Mouse (Mus musculus) forebrain, embryonic 11.5 days (tissue): Measurements from ENCODE around the gene Mogs. TPM values are rescaled to one million over a fixed set of nuclear protein-coding genes. Genes with fewer than 3 reads are reported as not detected.

Experiments
- ATAC-seq: fragments of 200-750 bp; cut with Nextera tagmentation; replicated peaks from 2 replicates; pipeline ENCODE4 v1.8.0; 2017; ENCODE audit warnings: moderate TSS enrichment; ENCODE audit not compliant: low FRiP score
- DNase-seq: peaks from one replicate; pipeline ENCODE4 v3.0.0-alpha.2; 2017; ENCODE audit warnings: low spot score
- H3K27ac ChIP-seq: fragments of 300-500 bp; sonication (generic); 2 replicates; pipeline ENCODE4 v1.5.1; 2014; ENCODE audit warnings: low read depth, low read length
- H3K27me3 ChIP-seq: fragments of 300-500 bp; sonication (generic); 2 replicates; pipeline ENCODE4 v1.6.1; 2014; ENCODE audit warnings: mild to moderate bottlenecking, low read length, mixed read lengths; ENCODE audit not compliant: control insufficient read depth, insufficient read depth
- H3K36me3 ChIP-seq: fragments of 300-500 bp; sonication (generic); 2 replicates; pipeline ENCODE4 v1.6.1; 2014; ENCODE audit warnings: mild to moderate bottlenecking, low read length, moderate library complexity, mixed read lengths; ENCODE audit not compliant: control insufficient read depth, insufficient read depth
- H3K4me1 ChIP-seq: fragments of 300-500 bp; sonication (generic); replicated peaks from 2 replicates; pipeline ENCODE4 v1.6.1; 2014; ENCODE audit warnings: low read length, mixed read lengths; ENCODE audit not compliant: control insufficient read depth, insufficient read depth
- H3K4me2 ChIP-seq: fragments of 300-500 bp; sonication (generic); 2 replicates; pipeline ENCODE4 v1.6.1; 2014; ENCODE audit warnings: low read depth, mild to moderate bottlenecking, low read length, moderate library complexity, mixed read lengths; ENCODE audit not compliant: severe bottlenecking
- H3K4me3 ChIP-seq: fragments of 300-500 bp; sonication (generic); 2 replicates; pipeline ENCODE4 v1.5.1; 2014; ENCODE audit warnings: low read depth, low read length
- H3K9ac ChIP-seq: fragments of 300-500 bp; sonication (generic); 2 replicates; pipeline ENCODE4 v1.6.1; 2014; ENCODE audit warnings: low read length
- H3K9me3 ChIP-seq: fragments of 300-500 bp; sonication (generic); 2 replicates; pipeline ENCODE4 v1.6.1; 2016; ENCODE audit warnings: low read length, mixed read lengths; ENCODE audit not compliant: control insufficient read depth
- WGBS: fragments of 180-500 bp; shearing (Covaris S2); extraction: QIAGEN DNeasy Blood & Tissue Kit; methylation state at CpG from one replicate; pipeline ENCODE4 v1.1.7; 2014; 5-methylcytosine and 5-hydroxymethylcytosine counted together
- polyA plus RNA-seq: library from polyadenylated mRNA; unstranded; fragments of >200 nt; fragmentation: Nextera tagmentation; extraction: Ambion mirVana; gene quantifications from 2 replicates; pipeline ENCODE4 v1.2.1, GENCODE M21; 2014

Gene Mogs
- polyA plus RNA-seq, 1 experiment from 2014 or later, result 37.1 TPM

DNA sequence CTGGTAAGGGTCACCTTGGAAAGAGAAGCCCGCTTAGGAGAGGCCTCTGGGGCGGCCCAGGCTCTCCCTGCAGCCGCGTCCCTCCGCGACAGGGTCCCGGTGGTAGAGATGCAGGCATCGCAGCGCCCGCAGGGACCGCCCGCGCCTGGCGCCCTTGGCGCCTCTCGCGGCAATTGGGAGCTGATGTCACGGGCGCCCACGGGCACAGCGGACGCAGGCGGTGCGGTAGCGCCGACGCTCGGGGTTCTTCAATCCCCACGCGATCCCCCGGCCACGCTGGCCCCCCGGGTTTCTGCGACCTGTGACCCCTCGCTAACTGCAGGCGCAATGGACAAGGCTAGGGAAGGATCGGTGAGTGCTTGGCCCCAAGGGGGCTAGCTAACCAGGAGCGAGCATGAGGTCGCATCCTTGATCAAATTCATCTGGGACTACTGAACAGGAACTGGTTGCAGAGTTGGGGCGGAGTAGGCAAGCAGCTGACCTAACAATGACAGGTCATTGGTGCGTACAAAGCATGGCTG is 27.0 kb downstream of the Mogs start:
- Histone ChIP-seq H3K36me3 (no peaks in the 10 kb centered on the region), H3K27me3 (no peaks in the 10 kb centered on the region), H3K4me2 (peak overlapping the region; percentile 61), H3K9ac (peak overlapping the region; percentile 54), H3K27ac (no peak overlapping the region), H3K9me3 (no peaks in the 10 kb centered on the region), H3K4me3 (peak overlapping the region; percentile 20), H3K4me1 (peaks cover 24% of the 10 kb centered on the region)
- peak; percentile 58 for DNase-seq
- ATAC-seq, result no peak
- WGBS, result 2% methylated on average over 41 of the region's 41 CpGs

DNA sequence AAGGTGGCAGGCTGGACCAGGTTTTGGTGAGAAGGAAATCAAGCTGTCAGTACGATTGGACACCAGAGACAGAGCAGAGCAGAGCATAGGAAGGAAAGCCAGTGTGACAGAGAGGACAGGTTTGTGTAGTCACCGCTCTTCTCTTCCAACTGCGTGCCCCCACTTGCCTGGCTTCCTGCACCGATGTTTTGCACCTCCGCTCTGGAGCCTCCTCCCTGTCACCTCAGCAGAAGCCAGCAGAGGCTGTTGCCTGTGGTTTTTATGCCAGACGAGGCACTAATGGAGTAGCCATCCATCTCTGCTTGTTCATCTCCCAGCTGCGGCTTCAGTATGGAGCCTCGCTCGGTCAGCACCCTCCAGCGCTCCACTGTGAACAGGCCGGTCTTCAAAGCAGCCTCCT is 27.6 kb downstream of the Mogs start:
- DNase-seq (no peak), ATAC-seq (no peak)
- H3K9ac ChIP-seq, result no peak overlapping the region
- H3K27ac ChIP-seq, result no peak overlapping the region
- no peaks in the 10 kb centered on the region for H3K36me3 ChIP-seq
- no peaks in the 10 kb centered on the region for H3K27me3 ChIP-seq
- H3K4me3 ChIP-seq, result no peak overlapping the region
- H3K4me2 ChIP-seq, result no peak overlapping the region
- WGBS, result 54% methylated on average over 11 of the region's 11 CpGs
- peaks cover 19% of the 10 kb centered on the region for H3K4me1 ChIP-seq
- H3K9me3 ChIP-seq, result no peaks in the 10 kb centered on the region

DNA sequence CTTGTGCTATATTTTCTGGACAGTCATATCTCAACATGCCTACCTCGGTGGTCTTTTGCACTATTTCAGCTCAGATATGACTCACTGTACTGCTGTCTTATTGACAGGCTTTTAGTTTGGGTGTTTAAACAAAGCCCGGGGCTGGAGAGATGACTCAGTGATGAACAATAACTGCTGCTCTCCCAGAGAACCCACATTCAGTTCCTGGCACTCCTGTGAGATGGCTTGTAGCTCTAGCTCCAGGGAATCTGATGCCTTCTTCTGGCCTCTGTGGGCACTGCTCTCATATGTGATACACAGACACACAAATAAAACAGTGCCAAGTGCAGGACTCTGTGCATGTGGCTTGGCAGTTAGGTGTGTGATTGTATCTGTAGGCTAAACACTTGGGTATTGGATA is 29.9 kb downstream of the Mogs start:
- Histone ChIP-seq H3K27me3 (no peaks in the 10 kb centered on the region), H3K4me2 (no peak overlapping the region), H3K4me1 (peaks cover 8% of the 10 kb centered on the region), H3K36me3 (no peaks in the 10 kb centered on the region), H3K27ac (no peak overlapping the region), H3K9ac (no peak overlapping the region), H3K9me3 (no peaks in the 10 kb centered on the region), H3K4me3 (no peak overlapping the region)
- no peak for ATAC-seq
- no peak for DNase-seq
- WGBS, result 89% methylated on average over 2 of the region's 2 CpGs

DNA sequence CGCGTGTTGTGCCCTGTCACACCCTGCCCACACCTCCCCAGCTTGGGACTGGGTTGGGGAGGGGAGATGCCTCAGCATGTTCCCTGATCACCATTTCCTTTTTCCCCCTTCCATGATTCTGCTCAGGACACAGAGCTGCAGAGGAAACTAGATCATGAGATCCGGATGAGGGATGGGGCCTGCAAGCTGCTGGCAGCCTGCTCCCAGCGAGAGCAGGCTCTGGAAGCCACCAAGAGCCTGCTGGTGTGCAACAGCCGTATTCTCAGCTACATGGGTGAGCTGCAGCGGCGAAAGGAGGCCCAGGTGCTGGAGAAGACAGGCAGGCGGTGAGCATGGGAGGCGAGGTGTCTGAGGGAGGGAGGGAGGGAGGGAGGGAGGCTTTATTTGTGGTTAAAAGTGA is 30.5 kb downstream of the Mogs start:
- Histone ChIP-seq H3K36me3 (no peaks in the 10 kb centered on the region; the same call in 1 of the 2 replicates), H3K27me3 (no peaks in the 10 kb centered on the region), H3K4me3 (no peak overlapping the region), H3K9me3 (no peaks in the 10 kb centered on the region), H3K4me1 (peaks cover 8% of the 10 kb centered on the region), H3K27ac (no peak overlapping the region), H3K9ac (no peak overlapping the region; the same call in 1 of the 2 replicates), H3K4me2 (no peak overlapping the region)
- no peak for ATAC-seq
- DNase-seq, result no peak
- 77% methylated on average over 9 of the region's 9 CpGs for WGBS

DNA sequence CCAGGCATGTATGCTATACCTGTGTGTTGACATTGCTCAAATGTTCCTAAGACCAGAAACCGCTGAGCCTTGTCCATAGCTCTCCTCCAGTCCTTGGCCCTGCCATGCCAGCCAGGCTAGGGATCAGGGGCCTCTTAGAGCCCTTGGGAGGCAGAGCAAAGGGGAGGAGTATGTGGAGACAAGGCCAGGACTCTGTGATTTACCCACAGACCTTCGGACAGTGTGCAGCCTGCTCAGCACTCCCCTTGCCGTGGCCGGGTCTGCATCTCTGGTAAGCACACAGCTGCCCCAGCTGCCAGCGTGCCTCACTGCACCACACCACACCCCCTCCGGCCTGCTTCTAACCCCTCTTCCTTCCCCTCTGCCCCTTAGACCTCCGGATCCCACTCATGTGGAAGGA is 32.0 kb downstream of the Mogs start:
- Histone ChIP-seq H3K4me2 (no peak overlapping the region), H3K27ac (no peak overlapping the region), H3K36me3 (no peaks in the 10 kb centered on the region; the same call in 1 of the 2 replicates), H3K9ac (no peak overlapping the region; the same call in 1 of the 2 replicates), H3K4me1 (peaks cover 3% of the 10 kb centered on the region), H3K9me3 (no peaks in the 10 kb centered on the region), H3K4me3 (no peak overlapping the region), H3K27me3 (no peaks in the 10 kb centered on the region)
- no peak for ATAC-seq
- DNase-seq, result no peak
- WGBS, result 66% methylated on average over 7 of the region's 7 CpGs

DNA sequence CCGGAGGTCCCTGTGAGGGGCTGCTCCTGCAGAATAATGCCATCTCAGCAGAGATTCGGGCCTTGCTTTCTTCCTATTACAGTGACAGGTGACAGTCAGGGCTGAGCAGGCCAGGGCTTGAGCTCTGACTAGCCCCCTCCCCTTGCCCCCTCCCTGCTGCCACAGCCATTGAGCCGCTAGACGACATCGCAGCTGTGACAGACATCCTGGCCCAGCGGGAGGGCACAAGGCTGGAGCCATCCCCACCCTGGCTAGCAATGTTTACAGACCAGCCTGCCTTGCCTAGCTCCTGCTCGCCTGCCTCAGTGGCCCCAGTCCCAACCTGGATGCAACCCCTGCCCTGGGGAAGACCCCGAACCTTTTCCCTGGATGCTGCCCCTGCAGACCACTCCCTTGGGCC is 36.4 kb downstream of the Mogs start:
- ATAC-seq, result no peak
- Histone ChIP-seq H3K4me3 (no peak overlapping the region), H3K4me2 (no peak overlapping the region), H3K9me3 (no peaks in the 10 kb centered on the region), H3K4me1 (peaks cover 6% of the 10 kb centered on the region; the same call in 1 of the 2 replicates), H3K27me3 (no peaks in the 10 kb centered on the region), H3K9ac (no peak overlapping the region), H3K36me3 (no peaks in the 10 kb centered on the region; the same call in 1 of the 2 replicates), H3K27ac (no peak overlapping the region)
- DNase-seq, result no peak
- 32% methylated on average over 8 of the region's 8 CpGs for WGBS

DNA sequence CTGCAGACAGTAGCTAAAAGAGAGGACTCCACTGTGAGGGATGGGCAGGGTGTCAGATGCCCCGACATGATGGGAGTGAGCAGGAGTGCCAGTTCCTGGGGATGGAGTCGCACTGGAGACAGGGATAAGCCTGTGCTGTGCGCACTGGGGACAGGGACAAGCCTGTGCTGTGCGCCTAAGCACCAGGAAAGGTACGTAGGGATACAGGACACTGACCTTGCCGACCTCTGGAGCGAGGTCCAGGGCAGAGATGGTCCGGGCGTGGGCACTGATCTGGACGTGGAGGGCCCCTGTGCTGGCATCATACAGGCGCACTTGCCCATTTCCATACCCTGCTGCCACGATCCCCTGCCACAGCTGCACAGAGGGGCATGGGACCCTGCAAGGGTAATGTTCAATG is 37.7 kb downstream of the Mogs start:
- Histone ChIP-seq H3K9ac (no peak overlapping the region), H3K4me2 (no peak overlapping the region), H3K36me3 (no peaks in the 10 kb centered on the region; the same call in 1 of the 2 replicates), H3K4me1 (peaks cover 6% of the 10 kb centered on the region; the same call in 1 of the 2 replicates), H3K4me3 (no peak overlapping the region), H3K27ac (no peak overlapping the region), H3K27me3 (no peaks in the 10 kb centered on the region), H3K9me3 (no peaks in the 10 kb centered on the region)
- ATAC-seq, result no peak
- WGBS, result 81% methylated on average over 12 of the region's 12 CpGs
- DNase-seq, result no peak

DNA sequence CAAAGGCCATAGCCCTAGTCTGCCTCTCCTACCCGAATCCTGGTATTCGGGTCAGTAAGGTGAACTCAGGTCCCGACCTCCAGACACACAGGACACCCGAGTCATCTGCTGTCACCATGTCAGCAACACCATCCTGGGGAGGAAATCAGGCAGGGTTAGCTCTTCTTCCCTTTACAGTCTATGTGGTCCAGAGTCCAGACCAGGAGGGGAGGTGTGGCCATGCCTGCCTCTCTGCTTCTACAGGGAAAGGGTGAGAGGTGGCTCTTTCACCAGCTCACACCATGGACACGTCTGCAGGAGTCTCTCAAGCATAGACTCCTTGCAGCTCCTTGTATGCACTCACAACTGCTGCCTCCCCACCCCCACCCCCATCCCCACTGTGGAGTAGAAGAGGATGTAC is 38.2 kb downstream of the Mogs start:
- H3K9me3 ChIP-seq, result no peaks in the 10 kb centered on the region
- H3K4me3 ChIP-seq, result no peak overlapping the region
- no peaks in the 10 kb centered on the region; the same call in 1 of the 2 replicates for H3K36me3 ChIP-seq
- H3K4me2 ChIP-seq, result no peak overlapping the region
- H3K4me1 ChIP-seq, result peaks cover 6% of the 10 kb centered on the region; the same call in 1 of the 2 replicates
- 74% methylated on average over 5 of the region's 5 CpGs for WGBS
- no peaks in the 10 kb centered on the region for H3K27me3 ChIP-seq
- H3K27ac ChIP-seq, result no peak overlapping the region
- H3K9ac ChIP-seq, result no peak overlapping the region
- no peak for ATAC-seq
- no peak for DNase-seq

DNA sequence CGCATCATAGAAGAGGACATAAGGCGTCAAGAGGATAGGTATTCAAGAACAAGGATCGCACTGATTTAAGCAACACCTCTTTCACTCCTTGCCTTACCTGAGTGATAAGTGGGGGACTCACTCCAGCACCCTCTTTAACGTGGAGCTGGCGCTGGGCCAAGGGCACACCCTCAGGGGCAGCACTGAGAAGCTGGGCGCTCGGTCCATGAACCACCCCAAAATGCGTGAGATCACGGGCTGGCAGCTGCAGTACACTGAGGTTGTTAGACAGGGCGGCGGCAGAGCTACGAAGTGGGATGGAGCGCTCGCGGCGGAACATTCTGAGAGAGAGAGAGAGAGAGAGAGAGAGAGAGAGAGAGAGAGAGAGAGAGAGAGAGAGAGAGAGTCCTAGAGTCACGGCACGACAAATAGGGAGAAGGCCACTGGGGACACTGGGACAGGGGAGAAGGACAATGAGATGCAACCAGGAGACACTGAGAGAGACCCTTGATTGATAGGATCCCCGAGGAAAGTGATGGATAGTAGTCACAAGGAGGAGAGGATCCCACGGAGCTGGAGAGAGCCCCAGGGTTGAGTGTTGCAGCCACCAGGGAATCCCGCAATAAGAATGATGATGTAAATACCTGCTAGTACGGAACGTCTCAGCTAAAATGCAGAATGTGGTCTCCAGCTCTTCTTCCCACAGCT is 40.4 kb downstream of the Mogs start:
- Histone ChIP-seq H3K9ac (peak overlapping the region; percentile 63), H3K4me2 (peak overlapping the region; percentile 87), H3K27ac (no peak overlapping the region), H3K9me3 (no peaks in the 10 kb centered on the region), H3K36me3 (no peaks in the 10 kb centered on the region; the same call in 1 of the 2 replicates), H3K27me3 (peaks cover 9% of the 10 kb centered on the region), H3K4me1 (peaks cover 6% of the 10 kb centered on the region; the same call in 1 of the 2 replicates), H3K4me3 (peak overlapping the region; percentile 50)
- 7% methylated on average over 23 of the region's 23 CpGs for WGBS
- DNase-seq (peak; percentile 64), ATAC-seq (peak; percentile 42)
